Mouse (Mus musculus) testis, adult 2 months (tissue): ENCODE measurements around the gene Cyp2d9. TPM values are rescaled to one million over a fixed set of nuclear protein-coding genes. Genes with fewer than 3 reads are reported as not detected.

Source experiments
- polyA plus RNA-seq: library from polyadenylated mRNA; depleted of rRNA; stranded (reverse); fragments of >200 nt; gene quantifications from 2 replicates; pipeline ENCODE4 v1.2.3, GENCODE M21; 2012; rRNA removed

Gene Cyp2d9
- polyA plus RNA-seq, 1 experiment: not detected

Other genes starting within 250 kb of the Cyp2d9 start
- gene Shisa8, start 220.6 kb upstream of the Cyp2d9 start, polyA plus RNA-seq: 0.31 and 0.61 TPM in 2 replicates
- gene Tnfrsf13c, start 209.1 kb upstream of the Cyp2d9 start, polyA plus RNA-seq: 7.2 and 8.0 TPM in 2 replicates
- gene Cenpm, start 188.7 kb upstream of the Cyp2d9 start, polyA plus RNA-seq: 14.6 and 21.3 TPM in 2 replicates
- gene 1500009C09Rik, start 181.0 kb upstream of the Cyp2d9 start, polyA plus RNA-seq: 7.8 and 9.4 TPM in 2 replicates
- gene Sept3, start 158.5 kb upstream of the Cyp2d9 start, polyA plus RNA-seq: 12.1 and 14.0 TPM in 2 replicates
- gene Wbp2nl, start 134.5 kb upstream of the Cyp2d9 start, polyA plus RNA-seq: 149 and 170 TPM in 2 replicates
- 45.3 and 48.9 TPM in 2 replicates for gene Naga, start 94.5 kb upstream of the Cyp2d9 start, polyA plus RNA-seq
- 5.0 and 5.5 TPM in 2 replicates for gene Pheta2, start 94.5 kb upstream of the Cyp2d9 start, polyA plus RNA-seq
- gene Smdt1, start 94.5 kb upstream of the Cyp2d9 start, polyA plus RNA-seq: 129 and 140 TPM in 2 replicates
- gene Ndufa6, start 79.1 kb upstream of the Cyp2d9 start, polyA plus RNA-seq: 240 and 246 TPM in 2 replicates
- gene Cyp2d22, start 53.2 kb upstream of the Cyp2d9 start, polyA plus RNA-seq: 9.9 and 11.0 TPM in 2 replicates
- gene Cyp2d11, start 39.4 kb upstream of the Cyp2d9 start, polyA plus RNA-seq: not detected in 2 replicates
- 0.10 TPM in 1 of 2 replicates, not detected in the other for gene Cyp2d10, start 26.2 kb upstream of the Cyp2d9 start, polyA plus RNA-seq
- gene Cyp2d12, start 121.6 kb downstream of the Cyp2d9 start, polyA plus RNA-seq: not detected in 2 replicates
- not detected in 2 replicates for gene Cyp2d34, start 187.5 kb downstream of the Cyp2d9 start, polyA plus RNA-seq